Comparison of ENCODE assay signal across 16 mouse cellular contexts in genomic region chr8:79140981-79141380, GRCm38 (mm10).
DNase-seq lines count a peak whose midpoint lies in the region; ATAC-seq lines count a peak whose summit lies in the region.
"Had no signal": no experiment of that assay in that cellular context is flagged by ENCODE, and none has a peak within 500 bp of the region (broad histone marks: within the 10 kb centered on the region; RNA-seq: fewer than 3 reads in every experiment).

No protein-coding gene starts in this region.

- DNase-seq in forebrain, embryonic 14.5 days (ENCODE audit: low spot score), result peak; percentile 56
- no peak for DNase-seq in forebrain, embryonic 11.5 days (ENCODE audit: low spot score)
- peak; percentile 38 to 58 for DNase-seq in layer of hippocampus, postnatal 10 days (ENCODE audit: low spot score in 2 of 2)
- DNase-seq in right cerebral cortex, adult 2 months (ENCODE audit: low spot score in 2 of 2), result peak; percentile 67 to 80
- no peak for DNase-seq in kidney, adult 11 months
- DNase-seq in gastrocnemius, postnatal 25 days, result no peak
- DNase-seq: gastrocnemius, postnatal 10 days; kidney, postnatal 4 days; liver, embryonic 13.5 days; lung, postnatal 4 days; thymus, adult 2 months had no signal

- no peak overlapping the region for H3K9ac ChIP-seq in forebrain, embryonic 14.5 days (ENCODE audit: low read length)
- no peak overlapping the region for H3K9ac ChIP-seq in forebrain, embryonic 11.5 days (ENCODE audit: low read length)
- H3K9ac ChIP-seq in forebrain, embryonic 16.5 days (replicated peaks; ENCODE audit: low read depth, low read length), result no peak overlapping the region
- H3K9ac ChIP-seq: embryonic facial prominence, embryonic 15.5 days; intestine, embryonic 15.5 days; liver, embryonic 13.5 days had no signal

- H3K4me1 ChIP-seq in forebrain, embryonic 14.5 days (ENCODE audit: control insufficient read depth, insufficient read depth, low read length), result no peaks in the 10 kb centered on the region
- H3K4me1 ChIP-seq in forebrain, embryonic 11.5 days (replicated peaks; ENCODE audit: control insufficient read depth, insufficient read depth, low read length), result no peaks in the 10 kb centered on the region
- H3K4me1 ChIP-seq in forebrain, embryonic 16.5 days (replicated peaks; ENCODE audit: control insufficient read depth, insufficient read depth, low read length), result peaks cover 11% of the 10 kb centered on the region
- H3K4me1 ChIP-seq: embryonic facial prominence, embryonic 15.5 days; intestine, embryonic 15.5 days; liver, embryonic 13.5 days had no signal

- no peak overlapping the region for H3K4me3 ChIP-seq in forebrain, embryonic 14.5 days (ENCODE audit: low read depth, low read length)
- no peak overlapping the region for H3K4me3 ChIP-seq in forebrain, embryonic 11.5 days (ENCODE audit: low read depth, low read length)
- no peak overlapping the region for H3K4me3 ChIP-seq in forebrain, embryonic 16.5 days (replicated peaks; ENCODE audit: low read length)
- H3K4me3 ChIP-seq: embryonic facial prominence, embryonic 15.5 days; intestine, embryonic 15.5 days; liver, embryonic 13.5 days had no signal

- H3K9me3 ChIP-seq in forebrain, embryonic 14.5 days (replicated peaks; ENCODE audit: control insufficient read depth, low read length), result no peaks in the 10 kb centered on the region
- no peaks in the 10 kb centered on the region for H3K9me3 ChIP-seq in forebrain, embryonic 11.5 days (ENCODE audit: control insufficient read depth, low read length)
- no peaks in the 10 kb centered on the region for H3K9me3 ChIP-seq in forebrain, embryonic 16.5 days (ENCODE audit: control insufficient read depth, low read length)
- H3K9me3 ChIP-seq: embryonic facial prominence, embryonic 15.5 days; G1E; intestine, embryonic 15.5 days; liver, embryonic 13.5 days had no signal

- peaks cover 50% of the 10 kb centered on the region for H3K36me3 ChIP-seq in forebrain, embryonic 14.5 days (ENCODE audit: control insufficient read depth, insufficient read depth, low read length)
- H3K36me3 ChIP-seq in forebrain, embryonic 11.5 days (ENCODE audit: control insufficient read depth, insufficient read depth, low read length), result no peaks in the 10 kb centered on the region; the same call in 1 of the 2 replicates
- H3K36me3 ChIP-seq in forebrain, embryonic 16.5 days (ENCODE audit: control insufficient read depth, insufficient read depth), result peaks cover 8% of the 10 kb centered on the region; the same call in 1 of the 2 replicates
- H3K36me3 ChIP-seq: liver, embryonic 13.5 days had no signal

- no peak overlapping the region for H3K4me2 ChIP-seq in forebrain, embryonic 14.5 days (ENCODE audit: low read length)
- H3K4me2 ChIP-seq in forebrain, embryonic 11.5 days (ENCODE audit: low read depth, low read length, severe bottlenecking), result no peak overlapping the region
- H3K4me2 ChIP-seq in forebrain, embryonic 16.5 days (ENCODE audit: low read length), result no peak overlapping the region
- H3K4me2 ChIP-seq: embryonic facial prominence, embryonic 15.5 days; intestine, embryonic 15.5 days; liver, embryonic 13.5 days had no signal

- ATAC-seq in forebrain, embryonic 14.5 days, result peak; percentile 75; the same call in 1 of the 2 replicates
- no peak for ATAC-seq in forebrain, embryonic 11.5 days (replicated peaks; ENCODE audit: low FRiP score)
- peak; percentile 86 for ATAC-seq in forebrain, embryonic 16.5 days
- no peak for ATAC-seq in CD4-positive, CD25-positive, alpha-beta regulatory T cell, adult 4 months
- ATAC-seq: intestine, embryonic 15.5 days had no signal

- no peak overlapping the region for H3K27ac ChIP-seq in forebrain, embryonic 14.5 days (ENCODE audit: low read depth, low read length)
- no peak overlapping the region for H3K27ac ChIP-seq in forebrain, embryonic 11.5 days (ENCODE audit: low read depth, low read length)
- H3K27ac ChIP-seq in forebrain, embryonic 16.5 days (ENCODE audit: low read length), result peak overlapping the region; percentile 70
- H3K27ac ChIP-seq: embryonic facial prominence, embryonic 15.5 days; intestine, embryonic 15.5 days; liver, embryonic 13.5 days had no signal

- 73% methylated on average over 8 of the region's 8 CpGs for WGBS in forebrain, embryonic 14.5 days
- 91% methylated on average over 8 of the region's 8 CpGs for WGBS in forebrain, embryonic 11.5 days
- 47% methylated on average over 8 of the region's 8 CpGs for WGBS in forebrain, embryonic 16.5 days

- H3K27me3 ChIP-seq in forebrain, embryonic 14.5 days (replicated peaks; ENCODE audit: control insufficient read depth, insufficient read depth, low read length), result no peaks in the 10 kb centered on the region
- H3K27me3 ChIP-seq in forebrain, embryonic 11.5 days (ENCODE audit: control insufficient read depth, insufficient read depth, low read length), result no peaks in the 10 kb centered on the region
- H3K27me3 ChIP-seq in forebrain, embryonic 16.5 days (replicated peaks; ENCODE audit: control insufficient read depth, insufficient read depth, low read length), result no peaks in the 10 kb centered on the region
- H3K27me3 ChIP-seq: embryonic facial prominence, embryonic 15.5 days; intestine, embryonic 15.5 days; liver, embryonic 13.5 days had no signal

Comparison
In these comparisons a context has a peak if more than half of its experiments do, and no peak if none do; other contexts are left out.
1. ATAC-seq: peak in forebrain, embryonic 14.5 days (single experiment) and forebrain, embryonic 16.5 days (single experiment); none in forebrain, embryonic 11.5 days (single experiment) and CD4-positive, CD25-positive, alpha-beta regulatory T cell, adult 4 months (single experiment).
2. DNase-seq: peak in forebrain, embryonic 14.5 days (single experiment), layer of hippocampus, postnatal 10 days (2 of 2) and right cerebral cortex, adult 2 months (2 of 2); none in forebrain, embryonic 11.5 days (single experiment), kidney, adult 11 months (single experiment) and gastrocnemius, postnatal 25 days (single experiment).